Mouse (Mus musculus) ES-Bruce4 (cell line): Measurements from ENCODE around the gene Arhgap15. TPM values are rescaled to one million over a fixed set of nuclear protein-coding genes. Genes with fewer than 3 reads are reported as not detected.

ENCODE experiments used
- H3K27ac ChIP-seq: 2 replicates; pipeline ENCODE4 v1.5.1; 2012; ENCODE audit warnings: low read length, inconsistent platforms; ENCODE audit not compliant: insufficient read depth
- H3K27me3 ChIP-seq: 2 replicates; pipeline ENCODE4 v1.6.1; 2012; ENCODE audit warnings: mild to moderate bottlenecking, low read length, inconsistent platforms; ENCODE audit not compliant: control insufficient read depth, poor library complexity, insufficient read depth, severe bottlenecking
- H3K36me3 ChIP-seq: 2 replicates; pipeline ENCODE4 v1.6.1; 2012; ENCODE audit warnings: inconsistent platforms, mild to moderate bottlenecking, low read length, moderate library complexity; ENCODE audit not compliant: control insufficient read depth, poor library complexity, insufficient read depth, severe bottlenecking
- H3K4me1 ChIP-seq: one replicate; pipeline ENCODE4 v1.8.1; 2011; ENCODE audit warnings: low read length; ENCODE audit not compliant: control insufficient read depth, insufficient read depth
- H3K4me3 ChIP-seq: 2 replicates; pipeline ENCODE4 v1.5.1; 2011; ENCODE audit warnings: low read depth, mild to moderate bottlenecking, low read length
- H3K9ac ChIP-seq: 2 replicates; pipeline ENCODE4 v1.6.1; 2012; ENCODE audit warnings: low read depth, mild to moderate bottlenecking, inconsistent platforms; ENCODE audit not compliant: poor library complexity, severe bottlenecking
- H3K9me3 ChIP-seq: replicated peaks from 2 replicates; pipeline ENCODE4 v1.6.1; 2012; ENCODE audit warnings: mild to moderate bottlenecking, low read length, inconsistent platforms; ENCODE audit not compliant: control insufficient read depth, poor library complexity, insufficient read depth, severe bottlenecking
- CTCF ChIP-seq: IDR thresholded peaks from one replicate; pipeline ENCODE4 v1.8.1; 2011; ENCODE audit warnings: low read depth, low read length
- EP300 ChIP-seq: IDR thresholded peaks from 2 replicates; pipeline ENCODE4 v1.6.1; 2011; ENCODE audit warnings: low read depth, low read length; ENCODE audit not compliant: insufficient read depth
- POLR2A ChIP-seq: IDR thresholded peaks from one replicate; pipeline ENCODE4 v1.8.1; 2011; ENCODE audit warnings: low read length; ENCODE audit not compliant: insufficient read depth
- polyA plus RNA-seq: library from polyadenylated mRNA; stranded (reverse); fragments of >200 nt; gene quantifications from 2 replicates; pipeline ENCODE4 v1.2.4, GENCODE M21; 2011; ENCODE audit warnings: low read depth; ENCODE audit not compliant: missing spikeins, insufficient read depth, insufficient read length

Gene Arhgap15
- not detected in 2 replicates for polyA plus RNA-seq

GRCm38 (mm10) chr2:43748287-43748983 is at the start of gene Arhgap15:
Arhgap15 (plus strand) TSS chr2:43748824.
- no peak within 1 kb of the TSS for H3K9ac ChIP-seq
- no peaks in the 10 kb centered on the region for H3K4me1 ChIP-seq
- H3K27me3 ChIP-seq: no peaks in the 10 kb centered on the region
- TF ChIP-seq EP300 (no peak), POLR2A (no peak), CTCF (no peak)
- H3K9me3 ChIP-seq: no peaks in the 10 kb centered on the region
- no peak within 1 kb of the TSS for H3K4me3 ChIP-seq
- H3K36me3 ChIP-seq: no peaks in the 10 kb centered on the region
- H3K27ac ChIP-seq: no peak within 1 kb of the TSS

DNA sequence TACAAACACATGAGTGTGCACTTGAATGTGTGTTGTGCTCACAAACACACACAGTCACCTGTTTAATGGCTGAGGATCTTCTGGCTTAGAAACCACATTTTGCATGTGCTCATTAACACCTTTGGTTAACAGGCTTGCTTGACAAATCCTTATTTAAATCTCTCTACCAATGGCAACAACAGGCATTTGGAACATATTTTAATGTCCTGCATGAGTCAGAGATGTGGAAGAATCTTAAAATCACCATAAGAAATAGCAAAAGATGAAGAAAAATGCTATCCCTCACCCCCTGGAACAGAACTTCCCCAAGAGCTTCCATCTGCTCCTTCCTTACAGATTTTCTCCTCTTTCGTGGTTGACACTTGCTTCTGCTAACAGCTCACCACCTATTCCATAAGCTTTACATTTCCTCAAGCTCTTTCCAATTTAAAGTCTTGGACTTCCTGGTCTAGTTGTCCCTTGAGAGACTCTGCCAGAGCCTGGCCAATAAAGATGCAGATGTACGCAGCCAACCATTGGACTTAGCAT is 35.9 kb upstream of the Arhgap15 start:
- H3K27ac ChIP-seq: no peak overlapping the region
- H3K9ac ChIP-seq: no peak overlapping the region
- H3K4me1 ChIP-seq: no peaks in the 10 kb centered on the region
- H3K27me3 ChIP-seq: no peaks in the 10 kb centered on the region
- no peaks in the 10 kb centered on the region for H3K36me3 ChIP-seq
- H3K4me3 ChIP-seq: no peak overlapping the region
- no peaks in the 10 kb centered on the region for H3K9me3 ChIP-seq
- TF ChIP-seq CTCF: no peak
- no peak for TF ChIP-seq POLR2A
- no peak for TF ChIP-seq EP300

- Histone ChIP-seq H3K27ac (no peak overlapping the region), H3K4me3 (no peak overlapping the region), H3K9me3 (no peaks in the 10 kb centered on the region), H3K9ac (no peak overlapping the region), H3K27me3 (no peaks in the 10 kb centered on the region; the same call in 1 of the 2 replicates), H3K4me1 (no peaks in the 10 kb centered on the region), H3K36me3 (no peaks in the 10 kb centered on the region)
- TF ChIP-seq EP300 (no peak), CTCF (peak; percentile 25)
Observed at GRCm38 (mm10) chr2:43722446-43723103, 26.0 kb upstream of the Arhgap15 start.

DNA sequence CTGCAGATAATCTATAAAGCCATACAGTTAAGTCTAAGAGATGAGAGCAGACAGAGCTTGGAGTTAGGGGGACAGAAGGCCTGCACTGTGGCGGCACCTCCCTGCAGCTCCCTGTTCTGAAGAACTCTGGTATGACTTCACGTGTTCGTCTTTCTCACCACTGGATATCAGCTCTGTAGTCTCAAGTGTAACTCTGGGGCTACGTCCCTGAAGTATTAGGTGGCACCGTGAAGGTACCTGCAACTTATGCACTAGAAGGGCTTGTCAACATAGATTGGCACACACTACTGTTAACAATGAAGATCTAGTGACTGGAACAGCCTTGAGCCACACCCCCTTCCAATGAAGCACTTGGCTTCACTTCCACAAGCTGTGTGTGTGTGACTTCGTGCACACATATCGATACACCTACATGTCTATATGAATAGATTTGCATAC is 25.5 kb upstream of the Arhgap15 start:
- TF ChIP-seq POLR2A: no peak
- no peak for TF ChIP-seq EP300
- TF ChIP-seq CTCF: no peak
- Histone ChIP-seq H3K9me3 (no peaks in the 10 kb centered on the region), H3K36me3 (no peaks in the 10 kb centered on the region), H3K27me3 (no peaks in the 10 kb centered on the region; the same call in 1 of the 2 replicates), H3K4me1 (no peaks in the 10 kb centered on the region), H3K4me3 (no peak overlapping the region), H3K27ac (no peak overlapping the region), H3K9ac (no peak overlapping the region)

DNA sequence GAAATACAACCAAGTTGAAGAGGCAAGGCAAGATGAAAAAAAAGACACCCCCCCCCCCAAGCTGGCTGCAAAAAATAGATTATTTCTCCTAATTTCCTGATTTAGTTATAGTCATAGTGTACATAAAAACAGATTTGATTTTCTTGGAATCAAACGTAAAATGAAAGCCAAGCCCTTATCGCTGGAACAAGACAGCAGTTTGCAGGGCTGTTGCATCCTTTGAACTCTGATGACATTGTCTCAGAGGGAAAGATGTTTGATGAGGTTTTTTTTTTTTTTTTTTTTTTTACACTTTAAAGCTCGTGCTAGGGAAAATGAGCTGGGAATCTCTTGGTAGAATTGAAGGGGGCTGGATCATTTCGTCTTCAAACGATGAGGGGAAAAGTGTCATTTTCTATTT is 21.4 kb upstream of the Arhgap15 start:
- Histone ChIP-seq H3K36me3 (no peaks in the 10 kb centered on the region), H3K27ac (no peak overlapping the region), H3K9me3 (0 out of 2 replicates have a peak, but pooled peaks cover 7% of the 10 kb centered on the region), H3K9ac (no peak overlapping the region), H3K4me1 (no peaks in the 10 kb centered on the region), H3K4me3 (no peak overlapping the region), H3K27me3 (no peaks in the 10 kb centered on the region; the same call in 1 of the 2 replicates)
- TF ChIP-seq POLR2A: no peak
- no peak for TF ChIP-seq CTCF
- TF ChIP-seq EP300: no peak
